Mouse (Mus musculus) hindlimb bud, embryonic 11.5 days (tissue): ENCODE results near the gene Tfcp2l1.

Experiments used
- DNase-seq: peaks from one replicate; pipeline ENCODE4 v3.0.0-alpha.2; 2012; ENCODE audit warnings: low read depth, low spot score; ENCODE audit errors: extremely low spot score

Gene Tfcp2l1

DNA sequence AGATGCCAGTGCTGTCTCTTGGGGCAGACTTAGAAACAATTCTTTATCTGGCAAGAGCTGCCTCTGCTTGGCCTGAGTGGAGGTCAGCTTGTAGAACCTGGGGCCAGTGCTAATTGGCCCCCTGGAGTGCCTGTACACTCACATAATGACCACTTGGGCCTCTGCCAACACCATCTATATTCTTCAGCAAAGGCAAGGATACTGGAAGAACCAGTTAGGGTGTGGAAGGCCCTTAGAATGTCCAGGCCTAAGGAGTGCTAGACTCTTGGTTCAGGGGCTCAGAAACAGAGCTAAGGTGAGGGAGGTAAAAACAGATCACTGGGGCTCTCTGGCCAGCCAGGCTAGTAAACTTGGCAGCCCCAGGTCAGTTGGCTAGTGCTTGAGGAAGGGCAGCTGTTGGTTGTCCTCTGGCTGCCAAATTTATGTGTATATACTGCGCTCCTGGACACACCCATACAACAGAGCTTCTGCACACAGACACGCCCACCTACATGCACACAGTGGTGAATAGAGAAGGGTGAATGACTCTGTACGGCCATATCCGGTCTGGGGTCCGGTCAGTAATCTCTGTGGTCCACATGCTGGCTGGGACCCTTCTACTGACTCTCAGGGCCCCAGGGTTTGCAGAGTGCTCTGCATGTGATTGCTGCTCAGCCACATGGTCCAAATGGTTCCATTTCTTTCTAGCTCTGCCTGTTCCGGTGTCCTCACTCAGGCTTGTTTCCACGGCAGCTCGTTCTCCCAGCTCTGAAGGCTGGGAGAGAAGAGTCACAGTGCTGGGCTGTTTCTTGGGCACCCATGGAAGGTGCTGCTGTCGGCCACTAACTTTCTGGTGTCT, 22.4 kb downstream of the Tfcp2l1 start:
- no peak for DNase-seq

DNA sequence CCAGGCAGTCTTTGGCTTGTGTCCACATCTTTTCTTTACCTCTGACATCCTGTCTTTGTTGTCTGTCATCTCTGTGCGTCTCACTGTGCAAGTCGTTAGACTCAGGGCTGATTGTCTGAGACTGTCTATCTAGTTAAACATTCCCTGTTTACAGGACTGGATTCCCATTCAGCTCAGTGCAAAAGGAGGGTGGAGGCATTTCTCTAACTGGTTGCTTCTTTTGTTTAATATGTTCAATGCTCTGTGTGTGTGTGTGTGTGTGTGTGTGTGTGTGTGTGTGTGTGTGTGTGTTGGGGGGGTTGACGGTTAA, 23.0 kb downstream of the Tfcp2l1 start:
- DNase-seq, result no peak

DNA sequence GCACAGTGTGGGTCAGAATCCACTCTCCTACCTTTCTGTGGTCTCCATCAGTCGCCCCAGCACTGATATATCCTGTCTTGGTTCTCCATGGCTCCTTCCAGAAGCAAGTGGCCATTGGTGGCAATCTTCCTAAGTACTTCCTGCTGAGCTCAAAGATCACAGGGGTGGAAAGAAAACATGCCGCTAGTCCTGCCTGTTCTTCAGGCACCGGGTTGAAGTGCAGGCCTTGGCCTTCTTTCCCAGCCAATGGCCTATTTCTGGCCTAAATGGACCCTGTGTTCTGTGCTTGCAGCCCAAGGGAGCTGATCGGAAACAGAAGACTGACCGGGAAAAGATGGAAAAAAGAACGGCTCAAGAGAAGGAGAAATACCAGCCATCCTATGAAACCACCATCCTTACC, 31.0 kb downstream of the Tfcp2l1 start:
- no peak for DNase-seq

DNA sequence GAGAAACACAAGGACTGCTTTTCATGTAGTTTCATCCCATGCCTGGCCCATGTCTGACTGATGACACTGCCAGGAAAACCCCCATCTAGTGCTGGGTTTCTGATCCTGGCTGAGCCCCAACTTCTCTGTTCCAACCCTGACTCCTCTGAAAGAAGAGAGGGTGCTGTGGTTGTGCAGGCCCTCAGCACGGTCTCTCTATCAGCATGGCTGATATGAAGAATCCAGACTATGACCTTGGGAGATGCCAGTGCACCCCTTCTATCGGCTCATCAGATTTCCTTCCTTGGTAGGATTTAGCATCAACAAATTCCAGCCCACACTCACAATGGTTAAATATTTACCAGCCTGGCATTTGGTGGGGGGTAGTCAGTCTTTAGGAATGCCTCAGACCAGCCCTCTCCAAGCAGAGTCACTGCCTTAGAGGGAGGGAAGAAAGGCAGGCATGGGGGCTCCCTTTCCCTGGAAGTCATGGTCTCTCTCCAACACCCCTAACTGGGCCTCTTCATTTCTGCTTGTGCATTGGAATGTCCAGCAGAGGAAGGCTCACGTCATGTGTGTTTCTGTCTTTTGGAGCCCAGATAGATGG, 33.2 kb downstream of the Tfcp2l1 start:
- DNase-seq, result no peak

DNA sequence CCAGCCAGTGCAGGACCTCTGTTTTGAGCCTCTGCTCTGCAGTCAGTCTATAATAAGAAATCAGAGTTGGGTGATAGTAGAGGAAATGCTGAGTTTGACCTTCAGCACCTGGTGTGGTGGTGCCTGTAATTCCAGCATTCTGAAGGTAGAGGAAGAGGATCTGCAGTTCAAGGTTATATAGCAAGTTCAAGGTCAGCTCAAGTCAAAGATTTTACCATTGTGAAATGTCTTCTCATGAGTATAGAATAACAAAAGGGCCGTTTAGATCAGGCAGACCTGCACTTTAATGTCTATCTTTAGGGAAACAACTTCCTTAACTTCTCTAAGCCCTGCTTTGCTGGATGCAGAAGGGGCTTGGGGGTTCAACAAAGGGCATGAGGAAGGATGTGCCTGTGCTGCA, 35.3 kb downstream of the Tfcp2l1 start:
- DNase-seq, result no peak

DNA sequence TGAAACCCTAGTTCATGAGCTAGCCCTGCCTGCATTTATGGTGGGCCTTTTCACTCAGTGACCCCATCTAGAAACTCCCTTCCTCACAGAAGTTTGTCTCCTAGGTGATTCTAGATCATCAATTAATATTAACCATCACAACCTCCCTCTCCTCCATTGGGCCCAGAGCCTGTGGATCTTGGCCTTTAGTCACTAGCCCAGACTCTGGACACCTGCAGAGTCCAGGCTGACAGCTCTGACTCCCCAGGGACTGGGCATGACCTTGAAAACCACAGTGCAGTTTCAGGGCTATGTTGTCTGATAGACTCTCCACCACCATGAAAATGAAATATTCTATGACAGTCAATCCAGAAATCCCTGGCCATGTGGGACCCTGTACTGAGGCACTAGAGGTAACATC, 39.8 kb downstream of the Tfcp2l1 start:
- no peak for DNase-seq

DNA sequence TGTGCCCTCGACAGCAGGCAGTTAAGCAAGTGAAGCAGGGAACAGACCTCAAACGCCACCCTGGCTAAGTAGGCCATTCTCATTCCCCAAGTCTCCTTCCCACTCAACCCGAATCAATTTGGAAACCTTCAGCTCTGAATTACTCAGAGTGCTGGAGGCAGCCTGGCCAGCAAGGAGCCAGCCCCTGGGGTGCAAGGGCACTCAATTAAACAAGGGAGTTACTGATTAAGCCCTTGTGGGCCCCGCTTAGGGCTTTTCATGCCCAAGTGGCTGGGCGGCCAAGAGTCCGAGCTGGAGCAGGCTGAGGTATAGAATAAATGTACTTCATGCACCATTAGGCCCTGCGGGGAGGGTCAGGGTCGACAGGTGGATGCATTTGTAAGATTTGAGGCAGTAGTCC, 44.5 kb downstream of the Tfcp2l1 start:
- no peak for DNase-seq

DNA sequence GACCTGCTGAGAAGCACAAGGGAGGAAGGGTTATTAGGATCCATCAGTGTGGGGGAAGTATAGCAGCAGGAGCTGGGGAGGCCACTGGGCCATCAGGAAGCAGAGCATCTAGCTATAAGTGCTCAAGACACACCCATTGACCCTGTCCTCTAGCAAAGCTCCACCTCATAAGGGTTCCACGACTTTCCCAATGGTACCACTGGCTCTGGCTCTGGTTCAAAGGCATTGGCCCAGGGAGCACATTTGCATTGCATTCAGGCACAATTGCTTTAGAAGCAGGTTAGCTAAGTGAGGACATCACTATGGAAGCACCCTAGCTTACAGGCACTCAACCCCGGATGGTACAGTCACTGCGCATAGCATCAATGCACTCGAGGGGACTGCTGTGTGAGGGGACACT, 46.4 kb downstream of the Tfcp2l1 start:
- no peak for DNase-seq

DNA sequence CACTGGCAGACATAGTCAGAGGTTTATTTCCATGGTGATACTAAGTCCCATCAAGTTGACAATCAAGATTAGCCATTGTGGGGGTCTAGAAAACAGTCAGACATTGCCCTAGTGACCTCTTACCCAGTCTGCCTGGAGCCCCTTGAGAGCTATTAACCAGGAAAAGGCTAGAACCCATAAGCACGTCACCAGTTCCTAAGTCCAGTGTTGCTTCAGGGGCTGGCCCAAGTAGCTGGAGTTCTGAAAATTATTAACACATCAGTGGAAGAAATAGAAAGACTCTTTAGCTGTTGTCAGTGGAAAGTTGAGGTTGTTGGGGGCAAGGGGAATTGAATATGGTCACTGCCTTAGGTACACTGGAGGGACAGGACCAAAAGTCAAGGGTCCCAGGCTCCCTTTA, 54.2 kb downstream of the Tfcp2l1 start:
- no peak for DNase-seq

DNA sequence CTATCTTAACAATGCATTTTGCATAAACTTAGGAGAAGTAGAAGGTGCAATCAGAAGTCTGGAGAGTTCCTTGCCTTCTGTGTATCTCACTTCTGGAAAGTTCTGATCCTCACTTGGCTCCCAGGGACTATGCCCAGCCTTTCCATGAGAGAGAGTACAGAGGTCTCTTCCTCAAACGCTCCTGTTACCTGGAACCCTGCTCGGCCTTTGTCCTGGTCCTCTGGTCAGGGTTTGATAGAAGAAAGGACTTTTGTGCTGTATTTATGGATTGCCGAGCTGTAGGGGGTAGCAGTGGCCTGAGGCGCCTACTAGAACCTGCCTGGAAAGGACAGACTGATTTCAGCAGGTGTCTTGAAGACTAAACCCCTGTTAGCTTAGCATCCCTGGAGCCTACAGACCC, 55.9 kb downstream of the Tfcp2l1 start:
- DNase-seq, result no peak

DNA sequence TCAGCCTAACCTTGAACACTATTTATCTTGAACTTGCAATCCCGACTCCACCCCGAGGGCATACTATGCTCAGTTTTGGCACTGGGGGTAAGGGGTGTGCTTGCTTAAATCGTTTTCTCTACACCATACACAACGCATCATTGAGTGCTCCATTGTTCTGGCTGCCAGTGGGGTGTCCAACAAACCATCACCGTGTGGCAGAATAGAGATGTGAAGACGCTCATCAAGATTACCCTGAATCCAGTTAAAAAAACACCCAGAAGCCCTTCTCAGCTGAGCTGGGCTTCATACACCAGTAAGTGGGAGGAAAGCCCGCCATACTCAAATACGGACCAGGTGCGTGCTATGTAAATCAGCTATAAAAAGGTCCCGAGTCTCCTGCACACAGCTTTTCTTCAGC, 60.0 kb downstream of the Tfcp2l1 start:
- DNase-seq, result no peak

DNA sequence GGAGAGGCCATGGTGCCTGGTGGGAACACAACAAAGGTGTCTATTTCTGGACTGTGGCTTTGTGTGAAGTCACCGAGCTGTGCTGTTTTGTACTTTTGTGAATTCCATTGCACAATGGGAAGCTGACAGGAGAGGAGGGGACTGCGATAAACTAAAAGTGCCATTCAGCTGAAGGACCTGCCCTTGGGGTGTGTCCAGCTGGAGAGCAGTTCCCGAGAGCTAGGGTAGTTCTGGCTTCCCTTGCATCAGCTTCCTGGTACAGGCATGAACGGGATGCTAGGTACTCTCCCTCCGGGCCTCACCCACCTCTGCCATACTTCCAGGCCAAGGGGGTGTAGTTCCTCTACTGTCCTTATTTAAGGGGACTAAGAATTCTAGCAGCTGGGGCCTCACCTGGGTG, 62.1 kb downstream of the Tfcp2l1 start:
- no peak for DNase-seq

DNA sequence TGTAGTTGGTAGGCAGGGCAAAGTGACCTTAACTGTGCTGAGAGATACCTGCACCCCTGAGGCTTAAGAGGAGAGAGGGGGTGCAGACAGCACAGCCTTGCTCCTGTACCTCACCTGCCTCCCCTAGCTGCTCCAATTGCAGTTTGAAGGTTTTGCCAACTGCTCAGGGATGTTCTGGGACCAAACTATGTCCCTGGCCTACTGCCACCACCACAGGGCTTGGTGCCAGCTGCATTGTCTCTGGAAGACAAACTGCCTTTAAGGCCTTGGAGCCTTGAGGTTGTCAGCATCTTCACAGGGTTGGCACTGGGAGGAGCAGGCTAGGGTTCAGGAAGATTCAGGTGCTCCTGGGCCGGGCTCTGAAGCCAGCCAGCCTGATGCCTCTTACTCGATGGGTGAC, 66.7 kb downstream of the Tfcp2l1 start:
- no peak for DNase-seq

DNA sequence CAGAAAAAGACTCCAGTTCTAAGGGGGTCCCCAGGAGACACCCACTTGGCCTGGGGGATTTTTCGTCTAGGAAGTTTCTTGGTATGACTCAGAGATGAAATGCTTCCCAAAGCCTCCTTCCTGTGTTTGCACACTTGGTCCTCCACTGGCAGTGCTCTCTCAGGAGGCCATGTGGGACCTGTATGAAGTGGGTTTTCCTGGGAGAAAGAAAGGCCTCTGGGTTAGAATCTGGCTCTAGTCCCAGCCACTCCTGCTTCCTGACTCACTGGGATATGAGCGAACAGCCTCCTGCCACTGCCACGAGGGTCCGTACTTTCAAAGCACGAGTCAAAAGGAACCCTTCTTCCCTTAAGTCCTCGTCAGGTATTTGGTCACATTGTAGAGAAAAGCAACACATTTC, 70.2 kb downstream of the Tfcp2l1 start:
- no peak for DNase-seq

DNA sequence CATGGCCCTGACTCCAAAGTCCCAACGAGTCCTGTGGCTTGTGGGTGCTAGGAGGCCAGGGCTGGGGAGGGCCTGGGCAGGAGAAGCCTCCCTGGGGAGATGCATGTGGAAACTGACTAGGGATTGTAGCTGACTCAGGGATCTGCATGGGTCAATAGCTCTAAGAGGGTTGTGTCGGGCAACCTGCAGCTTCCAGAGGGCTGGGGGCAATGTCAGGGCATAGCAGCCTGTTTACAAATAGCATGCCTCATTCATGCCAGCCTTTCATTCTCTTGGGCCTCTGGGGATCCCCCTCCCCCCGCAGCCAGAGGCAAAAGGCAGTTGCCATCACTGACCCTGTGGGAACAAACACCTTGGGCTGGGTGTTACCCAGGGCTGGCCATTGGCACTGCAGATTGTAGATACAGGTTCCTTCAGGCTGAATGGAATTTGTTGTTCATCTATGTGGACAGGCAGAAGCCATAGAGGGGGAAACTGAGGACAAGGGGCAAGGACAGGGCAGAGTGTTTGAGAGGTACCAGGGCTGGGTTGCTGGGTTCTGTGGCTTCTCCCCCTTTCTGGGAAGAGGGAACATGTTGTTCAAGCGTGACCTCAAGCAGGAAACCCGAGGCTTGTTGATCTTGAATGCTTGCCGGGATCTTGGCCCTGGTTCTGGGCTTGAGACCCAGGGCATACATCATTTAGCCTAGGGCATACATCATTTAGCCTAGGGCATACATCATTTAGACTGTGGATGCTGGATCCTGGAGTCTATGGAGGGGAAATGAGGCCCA, 71.6 kb downstream of the Tfcp2l1 start:
- DNase-seq, result no peak

DNA sequence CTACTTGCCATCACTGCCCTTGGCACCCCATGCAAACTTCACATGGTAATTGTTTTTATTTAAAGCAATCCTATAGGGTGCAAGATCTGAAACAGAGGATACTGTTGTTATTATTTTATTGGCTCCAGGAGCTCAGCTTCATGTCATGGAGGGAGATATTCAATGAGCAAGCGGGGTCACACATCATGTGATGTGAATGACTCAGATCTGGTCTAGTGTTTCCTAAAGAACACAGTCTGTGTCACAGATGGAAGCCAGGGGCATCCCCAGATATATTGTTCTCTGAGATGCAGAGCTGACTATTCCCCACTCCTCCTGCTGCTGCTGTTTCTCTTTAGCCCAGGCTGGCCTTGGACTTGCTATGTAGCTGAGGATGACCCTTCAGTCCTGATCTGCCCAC, 72.2 kb downstream of the Tfcp2l1 start:
- DNase-seq, result no peak

DNA sequence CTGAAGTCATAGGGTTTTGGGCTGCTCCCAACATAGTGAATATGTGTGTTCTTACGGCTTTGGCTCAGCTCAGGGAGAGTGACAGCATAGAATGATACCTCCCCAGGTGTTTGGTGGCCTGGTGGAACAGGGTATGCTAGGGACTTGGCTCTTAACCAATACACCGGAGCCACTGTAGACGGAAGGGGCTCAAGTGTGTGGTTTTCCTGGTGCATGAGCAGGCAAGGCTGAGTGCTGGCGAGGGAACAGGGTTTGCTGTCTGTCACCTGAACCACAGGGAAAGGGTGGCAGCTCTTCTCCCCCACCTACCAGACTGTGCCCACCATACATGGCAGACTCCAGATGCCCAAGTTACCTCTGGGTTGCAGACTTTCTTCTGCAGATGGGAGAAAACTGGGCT, 83.9 kb downstream of the Tfcp2l1 start:
- no peak for DNase-seq

DNA sequence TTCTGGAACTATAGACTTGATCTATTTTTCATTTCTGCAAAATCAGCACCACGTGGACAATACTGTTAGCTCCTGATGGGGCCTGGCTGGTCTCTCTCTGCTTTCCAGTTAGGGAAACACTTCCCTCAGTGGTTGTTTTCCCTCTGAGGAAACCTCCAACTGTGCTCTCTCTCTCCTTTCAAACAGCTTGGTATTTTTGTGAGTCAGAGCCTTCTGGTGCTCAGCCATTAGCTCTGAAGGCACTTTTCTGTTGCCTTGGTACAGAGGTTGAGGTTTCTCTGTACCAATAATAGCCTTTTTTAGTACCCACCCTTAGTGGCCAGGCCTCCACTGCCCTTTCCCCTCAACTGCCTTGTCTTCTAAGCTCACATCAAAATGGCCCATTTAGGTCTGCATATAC, 88.5 kb downstream of the Tfcp2l1 start:
- no peak for DNase-seq

DNA sequence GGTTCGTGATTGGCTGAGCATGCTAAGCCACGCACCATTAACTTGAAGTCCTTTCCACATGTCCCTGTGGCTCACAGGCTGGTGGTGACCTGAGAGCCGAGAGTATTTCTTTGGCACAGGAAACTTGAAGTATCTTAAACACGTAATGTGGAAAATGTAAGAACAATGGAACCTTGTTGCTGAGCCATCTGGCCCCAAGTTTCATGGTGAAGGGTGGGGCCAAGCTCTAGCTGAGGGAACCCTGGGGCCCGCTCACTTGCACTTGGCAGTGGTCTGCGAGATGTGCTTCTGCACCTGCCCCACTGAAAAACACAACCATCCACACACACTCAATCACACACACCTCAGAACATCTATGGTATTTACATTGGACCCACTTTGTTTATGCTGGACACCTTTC, 90.3 kb downstream of the Tfcp2l1 start:
- DNase-seq, result no peak

DNA sequence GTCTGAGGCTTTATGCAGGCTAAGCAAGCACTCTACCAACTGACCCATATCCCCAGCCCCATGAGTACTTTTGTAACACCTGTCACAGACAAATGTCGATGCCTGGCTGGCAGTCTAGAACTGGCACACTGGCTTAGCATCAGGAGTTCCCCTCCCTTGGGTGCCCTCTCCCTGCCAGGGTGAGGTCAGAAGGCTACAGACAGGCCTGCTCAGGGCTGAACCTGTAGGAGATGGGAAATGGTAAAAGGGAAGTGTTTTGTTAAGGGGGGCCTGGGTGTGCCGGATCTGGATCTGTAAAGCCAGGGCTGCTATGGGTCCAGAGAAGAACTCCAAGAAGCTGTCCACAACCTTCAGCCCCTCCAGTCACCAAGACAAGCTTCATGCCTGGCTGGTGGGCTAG, 92.0 kb downstream of the Tfcp2l1 start:
- DNase-seq, result no peak

DNA sequence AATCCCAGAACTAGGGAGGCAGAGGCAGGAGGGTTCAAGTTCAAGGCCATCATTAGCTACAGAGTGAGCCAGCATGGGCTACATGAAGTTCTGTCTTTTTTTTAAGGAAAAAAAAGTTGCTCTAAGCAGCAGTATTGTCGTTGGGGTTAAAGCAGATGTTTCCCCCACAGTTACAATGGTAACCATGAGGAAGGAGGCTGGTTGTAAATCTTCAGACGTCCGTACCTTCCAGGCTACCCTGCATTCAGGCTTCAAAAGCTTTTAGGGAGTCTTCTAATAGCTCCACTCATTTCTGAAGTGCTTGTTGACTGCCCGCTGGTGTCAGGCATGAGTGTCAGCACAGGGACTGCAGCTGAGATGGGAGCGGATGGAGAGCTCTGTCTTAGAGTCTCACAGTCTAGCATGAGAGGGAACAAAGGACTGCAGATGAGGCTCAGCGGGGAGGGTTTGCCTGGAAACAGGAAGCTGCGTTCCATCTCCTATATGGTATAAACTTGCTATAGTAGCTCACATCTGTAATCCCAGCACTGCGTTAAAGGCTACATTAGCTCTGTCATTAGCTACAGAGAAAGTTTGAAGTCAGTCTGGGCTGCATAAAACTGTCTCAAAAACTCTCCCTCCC, 92.8 kb downstream of the Tfcp2l1 start:
- no peak for DNase-seq

DNA sequence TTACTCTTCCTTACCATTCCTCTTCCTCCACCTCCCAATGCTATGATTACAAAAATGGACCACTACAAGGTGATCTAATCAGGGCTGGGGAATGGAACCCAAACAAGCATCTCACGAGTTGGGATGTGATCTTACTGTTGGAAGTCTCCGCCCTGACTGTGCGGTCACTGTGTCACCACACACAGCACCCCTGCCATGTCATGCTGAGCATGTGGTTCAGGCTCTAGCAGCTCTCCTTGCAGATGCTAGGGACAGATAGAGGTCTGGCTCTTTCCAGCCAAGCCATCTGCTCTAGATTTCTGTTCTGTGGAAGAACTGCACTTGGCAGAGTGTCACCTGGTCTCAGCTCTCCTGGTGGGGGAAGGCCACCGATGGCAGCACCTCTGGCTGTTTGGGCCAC, 99.3 kb downstream of the Tfcp2l1 start:
- no peak for DNase-seq
